Mouse (Mus musculus) lung, postnatal 4 days (tissue): ENCODE measurements around the gene Rras.

Experiments
- DNase-seq, 2 experiments: peaks; one replicate each; pipeline ENCODE4 v3.0.0; 2021

Rras gene

GRCm38 (mm10) chr7:45053931-45054510 lies 36.3 kb downstream of the Rras start:
- peak; percentile 96 to 98 for DNase-seq

- no peak for DNase-seq
Measured at GRCm38 (mm10) chr7:45056329-45056971, 38.7 kb downstream of the Rras start.

GRCm38 (mm10) chr7:45056972-45057348 lies 39.2 kb downstream of the Rras start:
- no peak for DNase-seq

- DNase-seq = no peak
Measured at GRCm38 (mm10) chr7:45058607-45059571, 41.1 kb downstream of the Rras start.

- DNase-seq = no peak
Measured at GRCm38 (mm10) chr7:45060632-45061122, 42.9 kb downstream of the Rras start.

- peak; percentile 65 to 76 for DNase-seq
Measured at GRCm38 (mm10) chr7:45061532-45062075, 43.8 kb downstream of the Rras start.

- DNase-seq = peak; percentile 96
Measured at GRCm38 (mm10) chr7:45062239-45062835, 44.6 kb downstream of the Rras start, which contains the start of the genes Nosip and Prrg2. Gene Nosip, plus strand, starts transcription at chr7:45062429. Gene Prrg2, minus strand, starts transcription at chr7:45062677.

DNA sequence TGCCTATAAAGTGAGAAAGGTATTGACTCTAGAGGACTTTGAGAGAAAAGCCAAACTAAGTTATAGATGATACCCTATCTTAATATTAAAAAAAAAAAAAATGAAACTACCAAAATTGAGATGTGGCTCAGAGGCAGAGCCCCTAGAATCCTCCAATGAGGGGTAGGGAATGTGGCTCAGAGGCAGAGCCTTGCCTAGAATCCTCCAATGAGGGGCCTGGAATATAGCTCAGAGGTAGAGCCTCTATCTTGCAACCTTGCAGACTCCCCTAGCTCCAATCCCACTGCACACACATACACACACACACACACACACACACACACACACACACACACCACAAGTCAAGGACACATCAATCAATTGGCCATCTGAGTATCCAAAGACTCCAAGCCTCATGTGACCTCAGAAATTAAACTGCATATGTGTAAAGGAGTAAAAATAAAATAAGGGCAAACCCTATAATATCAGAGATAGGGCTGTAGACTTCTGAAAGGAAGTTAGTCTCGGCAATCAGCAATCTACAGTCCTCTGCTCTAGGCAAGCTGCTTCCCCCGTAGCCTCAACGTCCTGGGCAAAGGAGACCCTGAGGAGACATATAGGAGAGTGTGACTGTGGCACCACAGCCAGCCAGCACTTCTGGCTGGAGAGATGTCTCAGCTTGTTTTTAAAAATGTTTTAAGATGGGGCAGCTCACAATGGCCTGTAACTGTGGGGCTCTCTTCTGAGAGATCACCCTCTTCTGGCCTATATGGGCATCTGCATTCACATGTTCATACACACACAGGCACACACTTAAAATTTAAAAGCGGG lies 49.6 kb downstream of the Rras start:
- DNase-seq = no peak

DNA sequence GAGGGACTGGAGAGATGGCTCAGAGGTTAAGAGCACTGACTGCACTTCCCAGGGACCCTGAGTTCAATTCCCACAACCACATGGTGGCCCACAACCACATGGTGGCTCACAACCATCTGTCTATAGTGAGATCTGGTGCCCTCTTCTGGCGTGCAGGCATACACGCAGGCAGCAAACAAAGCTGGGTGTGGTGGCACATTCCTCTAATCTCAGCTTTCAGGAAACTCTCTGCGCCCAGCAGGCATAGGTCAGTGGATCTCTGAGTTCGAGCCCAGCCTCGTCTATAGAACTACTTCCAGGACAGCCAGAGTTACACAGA lies 50.2 kb downstream of the Rras start:
- DNase-seq = peak; percentile 59 to 77

DNA sequence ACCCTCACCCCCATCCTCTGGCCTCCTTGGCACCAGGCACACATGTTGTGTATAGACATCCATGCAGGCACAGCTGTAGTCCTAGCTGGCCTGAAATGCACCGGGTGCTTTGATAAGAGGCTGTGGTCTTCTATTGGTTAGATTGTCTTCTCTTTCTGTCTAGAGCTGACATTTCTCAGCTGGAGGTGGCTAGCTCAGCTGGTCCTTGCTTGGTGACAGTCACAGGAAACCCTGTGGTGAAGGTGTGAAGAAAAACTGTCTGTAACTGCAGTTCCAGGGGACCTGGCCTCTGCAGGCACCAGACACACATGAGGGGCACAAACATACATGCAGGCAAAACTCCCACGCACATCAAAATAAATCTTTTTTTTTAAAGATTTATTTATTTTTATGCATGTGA lies 51.9 kb downstream of the Rras start:
- no peak for DNase-seq
